Mouse (Mus musculus): ENCODE results near the gene Ldhal6b.

- TF ChIP-seq EP300 (IDR thresholded peaks at IDR 0.05; ENCODE audit: low read depth in 1 of 2, low read length in 2 of 2), result no peak
- TF ChIP-seq MAFK (IDR thresholded peaks at IDR 0.05; ENCODE audit: borderline replicate concordance, low read depth, low read length), result no peak
- TF ChIP-seq POLR2A (IDR thresholded peaks at IDR 0.05; ENCODE audit: control insufficient read depth in 1 of 2, insufficient read depth in 1 of 2, low read depth in 1 of 2, low read length in 2 of 2, poor library complexity in 1 of 2), result no peak
- TF ChIP-seq CTCF (IDR thresholded peaks at IDR 0.05 in 2 of 3, conservative IDR thresholded peaks at IDR 0.05 in 1 of 3; ENCODE audit: control insufficient read depth in 1 of 3, insufficient read depth in 1 of 3, low read depth in 2 of 3, low read length in 3 of 3, poor library complexity in 1 of 3, severe bottlenecking in 1 of 3), result no peak
- TF ChIP-seq POLR2AphosphoS5 (IDR thresholded peaks at IDR 0.05; ENCODE audit: borderline replicate concordance, low read depth, low read length), result no peak
- TF ChIP-seq MAX (IDR thresholded peaks at IDR 0.05; ENCODE audit: low read length), result no peak
- TF ChIP-seq SIN3A (IDR thresholded peaks at IDR 0.05; ENCODE audit: low read length), result no peak
- TF ChIP-seq ZNF384 (IDR thresholded peaks at IDR 0.05; ENCODE audit: low read depth, low read length), result no peak
- TF ChIP-seq POLR2AphosphoS2 (IDR thresholded peaks at IDR 0.05; ENCODE audit: low read length), result no peak
- no peak for TF ChIP-seq MAZ (IDR thresholded peaks at IDR 0.05; ENCODE audit: low read depth, low read length)
Measured at GRCm38 (mm10) chr17:5396213-5396612, 22.4 kb downstream of the Ldhal6b start.

Data from MEL (cell line).